8 mouse cellular contexts compared by ENCODE assay signal in the genomic region with DNA sequence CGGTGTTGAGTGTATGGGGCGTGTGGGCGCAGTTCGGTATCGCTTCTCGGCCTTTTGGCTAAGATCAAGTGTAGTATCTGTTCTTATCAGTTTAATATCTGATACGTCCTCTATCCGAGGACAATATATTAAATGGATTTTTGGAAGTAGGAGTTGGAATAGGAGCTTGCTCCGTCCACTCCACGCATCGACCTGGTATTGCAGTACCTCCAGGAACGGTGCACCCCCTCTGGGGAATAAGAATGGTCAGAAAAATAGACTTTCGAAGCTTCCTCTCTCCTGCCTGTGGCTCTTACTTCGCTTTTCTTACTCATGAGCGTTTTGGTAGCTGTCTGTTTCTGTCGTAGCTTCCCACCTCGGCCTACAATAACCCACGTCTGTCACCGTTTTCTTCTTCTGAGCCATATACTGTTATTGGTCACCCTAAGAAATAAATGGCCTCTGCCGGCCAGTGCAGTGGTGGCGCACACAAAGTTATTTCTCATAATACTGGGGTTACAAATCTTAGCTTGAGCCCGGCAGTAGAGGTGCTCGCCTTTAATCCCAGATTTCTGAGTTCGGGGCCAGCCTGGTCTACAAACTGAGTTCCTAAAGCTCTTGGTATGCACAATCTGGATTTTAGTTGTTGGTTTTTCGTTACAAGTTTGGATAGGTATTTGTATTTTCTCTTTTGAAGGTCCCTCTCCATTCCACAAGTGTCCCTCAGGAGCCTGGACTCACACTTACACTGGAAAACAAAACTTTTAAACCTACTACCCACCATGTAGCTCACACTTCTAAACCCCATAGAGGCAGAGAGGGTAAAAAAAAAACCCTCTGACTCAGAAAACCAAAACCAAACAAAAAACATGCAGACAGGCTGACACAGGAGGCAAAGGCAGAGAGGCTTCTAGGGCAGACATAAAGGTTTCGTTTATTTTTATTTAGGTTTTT. TPM values are rescaled to one million over a fixed set of nuclear protein-coding genes. Genes with fewer than 3 reads are reported as not detected.
DNase-seq lines count a peak whose midpoint lies in the region; ATAC-seq and TF ChIP-seq lines count a peak whose summit lies in the region.
"Not testable (repeated sequence)": the region's sequence is repeated elsewhere in the genome, so short reads cannot be mapped to it uniquely, and the experiment has no call there.

No protein-coding gene starts in this region.

- 4% methylated on average over 14 of the region's 26 CpGs for WGBS in bone marrow, adult 2 months
- WGBS in embryonic facial prominence, embryonic 11.5 days: 8% methylated on average over 13 of the region's 26 CpGs
- 5% methylated on average over 14 of the region's 26 CpGs for WGBS in intestine, postnatal 0 days
- whole genome bisulfite sequencing in limb, embryonic 13.5 days: 4% methylated on average over 13 of the region's 26 CpGs
- whole genome bisulfite sequencing in midbrain, embryonic 10.5 days: 8% methylated on average over 15 of the region's 26 CpGs

- H3K36me3 ChIP-seq in embryonic facial prominence, embryonic 11.5 days (replicated peaks; ENCODE audit: control insufficient read depth, insufficient read depth, low read depth, low read length); intestine, postnatal 0 days (ENCODE audit: control insufficient read depth, insufficient read depth); limb, embryonic 13.5 days; midbrain, embryonic 10.5 days: not testable (repeated sequence)

- not testable (repeated sequence) for TF ChIP-seq POLR2A in bone marrow, adult 2 months (IDR thresholded peaks at IDR 0.05; ENCODE audit: borderline replicate concordance, control insufficient read depth, low read depth, low read length)

- not testable (repeated sequence) for H3K4me3 ChIP-seq in bone marrow, adult 2 months (replicated peaks; ENCODE audit: control insufficient read depth, low read depth, low read length); embryonic facial prominence, embryonic 11.5 days (ENCODE audit: low read depth, low read length); intestine, postnatal 0 days (ENCODE audit: low read depth, low read length); limb, embryonic 13.5 days; midbrain, embryonic 10.5 days

- DNase-seq in A20 (ENCODE audit: low read depth, low spot score): peak; percentile 84
- peak; percentile 79 for DNase-seq in embryonic facial prominence, embryonic 11.5 days (ENCODE audit: low spot score)
- peak; percentile 17 to 35 for DNase-seq in heart, adult 9 months (ENCODE audit: low spot score in 2 of 2)
- peak; percentile 76 for DNase-seq in midbrain, embryonic 10.5 days (ENCODE audit: low spot score)
- DNase-seq in right cerebral cortex, postnatal 36 days (ENCODE audit: low spot score in 2 of 2): peak; percentile 9 to 17

- not testable (repeated sequence) for H3K9me3 ChIP-seq in embryonic facial prominence, embryonic 11.5 days (replicated peaks; ENCODE audit: control insufficient read depth, low read length); intestine, postnatal 0 days (ENCODE audit: control insufficient read depth); limb, embryonic 13.5 days; midbrain, embryonic 10.5 days (replicated peaks)

- H3K4me2 ChIP-seq in embryonic facial prominence, embryonic 11.5 days (ENCODE audit: low read depth, low read length): not testable (repeated sequence)
- H3K4me2 ChIP-seq in intestine, postnatal 0 days (replicated peaks; ENCODE audit: low read depth): peak overlapping the region; percentile 58; the same call in 1 of the 2 replicates
- H3K4me2 ChIP-seq in limb, embryonic 13.5 days (replicated peaks): peak overlapping the region; percentile 59

- not testable (repeated sequence) for H3K4me1 ChIP-seq in bone marrow, adult 2 months (ENCODE audit: control insufficient read depth, insufficient read depth, low read length); embryonic facial prominence, embryonic 11.5 days (ENCODE audit: control insufficient read depth, insufficient read depth, low read length); intestine, postnatal 0 days (replicated peaks; ENCODE audit: control insufficient read depth, insufficient read depth, low read length); limb, embryonic 13.5 days
- peaks cover 15% of the 10 kb centered on the region for H3K4me1 ChIP-seq in midbrain, embryonic 10.5 days

- not testable (repeated sequence) for H3K9ac ChIP-seq in embryonic facial prominence, embryonic 11.5 days (replicated peaks; ENCODE audit: low read length); intestine, postnatal 0 days (ENCODE audit: low read depth, low read length)
- H3K9ac ChIP-seq in limb, embryonic 13.5 days: peak overlapping the region; percentile 62

- peak; percentile 84 for ATAC-seq in embryonic facial prominence, embryonic 11.5 days (replicated peaks; ENCODE audit: insufficient number of reproducible peaks, low FRiP score, low TSS enrichment, low read depth)
- peak; percentile 78 for ATAC-seq in intestine, postnatal 0 days
- peak; percentile 86 for ATAC-seq in limb, embryonic 13.5 days (ENCODE audit: low FRiP score, low read depth)

- H3K27me3 ChIP-seq in embryonic facial prominence, embryonic 11.5 days (ENCODE audit: control insufficient read depth, insufficient read depth, low read length); intestine, postnatal 0 days (replicated peaks; ENCODE audit: control insufficient read depth, insufficient read depth, low read length); limb, embryonic 13.5 days; midbrain, embryonic 10.5 days (ENCODE audit: low read depth, poor library complexity, severe bottlenecking): not testable (repeated sequence)

- not testable (repeated sequence) for TF ChIP-seq CTCF in bone marrow, adult 2 months (IDR thresholded peaks at IDR 0.05; ENCODE audit: control insufficient read depth, insufficient read depth, low read length); intestine, postnatal 0 days (IDR thresholded peaks at IDR 0.05; ENCODE audit: low read depth)

- H3K27ac ChIP-seq in bone marrow, adult 2 months (ENCODE audit: control insufficient read depth, insufficient read depth, low read depth, low read length, poor library complexity): peak overlapping the region; percentile 45; the same call in 1 of the 2 replicates
- peak overlapping the region; percentile 52; the same call in 1 of the 2 replicates for H3K27ac ChIP-seq in embryonic facial prominence, embryonic 11.5 days (replicated peaks; ENCODE audit: low read depth, low read length)
- peak overlapping the region; percentile 70; the same call in 1 of the 2 replicates for H3K27ac ChIP-seq in intestine, postnatal 0 days (ENCODE audit: low read depth, low read length)
- peak overlapping the region; percentile 79; the same call in 1 of the 2 replicates for H3K27ac ChIP-seq in limb, embryonic 13.5 days
- H3K27ac ChIP-seq in midbrain, embryonic 10.5 days (replicated peaks): peak overlapping the region; percentile 87

RNA-seq across cellular contexts. Expression of gene Rdm1, which starts 15.0 kb away (rescaled TPM):
- 17.4 and 57.2 TPM in 2 replicates for polyA plus RNA-seq in bone marrow, adult 2 months (2011; ENCODE audit: insufficient read depth, insufficient read length, low replicate concordance, missing spikeins)
- polyA plus RNA-seq in embryonic facial prominence, embryonic 11.5 days (2014; fragmentation: Nextera tagmentation; extraction: Ambion mirVana): 37.3 and 43.0 TPM in 2 replicates
- polyA plus RNA-seq in intestine, postnatal 0 days (2015; fragmentation: Nextera tagmentation; extraction: Ambion mirVana): 13.3 and 15.3 TPM in 2 replicates
- 42.6 and 47.4 TPM in 2 replicates for polyA plus RNA-seq in limb, embryonic 13.5 days (2015; fragmentation: Nextera tagmentation; extraction: Ambion mirVana)
- polyA plus RNA-seq in midbrain, embryonic 10.5 days (2016; fragmentation: Nextera tagmentation; extraction: Ambion mirVana): 35.2 and 39.2 TPM in 2 replicates

RNA-seq across cellular contexts. Expression of gene Arl4d, which starts 23.4 kb away (rescaled TPM):
- 0.93 and 5.5 TPM in 2 replicates for polyA plus RNA-seq in bone marrow, adult 2 months (2011; ENCODE audit: insufficient read depth, insufficient read length, low replicate concordance, missing spikeins)
- 2.8 and 4.3 TPM in 2 replicates for polyA plus RNA-seq in embryonic facial prominence, embryonic 11.5 days (2014; fragmentation: Nextera tagmentation; extraction: Ambion mirVana)
- polyA plus RNA-seq in intestine, postnatal 0 days (2015; fragmentation: Nextera tagmentation; extraction: Ambion mirVana): 6.3 and 7.8 TPM in 2 replicates
- polyA plus RNA-seq in limb, embryonic 13.5 days (2015; fragmentation: Nextera tagmentation; extraction: Ambion mirVana): 2.0 and 2.2 TPM in 2 replicates
- polyA plus RNA-seq in midbrain, embryonic 10.5 days (2016; fragmentation: Nextera tagmentation; extraction: Ambion mirVana): 4.3 and 4.4 TPM in 2 replicates

RNA-seq across cellular contexts. Expression of gene Gm11634, which starts 42.9 kb away (rescaled TPM):
- 3.5 TPM in 1 of 2 replicates, not detected in the other for polyA plus RNA-seq in bone marrow, adult 2 months (2011; ENCODE audit: insufficient read depth, insufficient read length, low replicate concordance, missing spikeins)
- polyA plus RNA-seq in embryonic facial prominence, embryonic 11.5 days (2014; fragmentation: Nextera tagmentation; extraction: Ambion mirVana): not detected in 2 replicates
- polyA plus RNA-seq in intestine, postnatal 0 days (2015; fragmentation: Nextera tagmentation; extraction: Ambion mirVana): 0.27 and 0.37 TPM in 2 replicates
- not detected in 2 replicates for polyA plus RNA-seq in limb, embryonic 13.5 days (2015; fragmentation: Nextera tagmentation; extraction: Ambion mirVana)
- polyA plus RNA-seq in midbrain, embryonic 10.5 days (2016; fragmentation: Nextera tagmentation; extraction: Ambion mirVana): 0.22 TPM in 1 of 2 replicates, not detected in the other

RNA-seq across cellular contexts. Expression of gene Tmem106a, which starts 59.9 kb away (rescaled TPM):
- polyA plus RNA-seq in bone marrow, adult 2 months (2011; ENCODE audit: insufficient read depth, insufficient read length, low replicate concordance, missing spikeins): 6.7 and 14.1 TPM in 2 replicates
- polyA plus RNA-seq in embryonic facial prominence, embryonic 11.5 days (2014; fragmentation: Nextera tagmentation; extraction: Ambion mirVana): 2.0 and 2.4 TPM in 2 replicates
- polyA plus RNA-seq in intestine, postnatal 0 days (2015; fragmentation: Nextera tagmentation; extraction: Ambion mirVana): 122 and 130 TPM in 2 replicates
- 3.2 and 3.6 TPM in 2 replicates for polyA plus RNA-seq in limb, embryonic 13.5 days (2015; fragmentation: Nextera tagmentation; extraction: Ambion mirVana)
- 2.0 and 3.9 TPM in 2 replicates for polyA plus RNA-seq in midbrain, embryonic 10.5 days (2016; fragmentation: Nextera tagmentation; extraction: Ambion mirVana)

Comparison
In these comparisons a context has a peak if more than half of its experiments do, and no peak if none do; other contexts are left out.
1. DNase-seq: peak in every context shown above with its lines; median percentile 84 in A20; 79 in embryonic facial prominence, embryonic 11.5 days; 76 in midbrain, embryonic 10.5 days; 26 in heart, adult 9 months; 13 in right cerebral cortex, postnatal 36 days.